Comparison of ENCODE assay signal across 8 mouse cellular contexts in genomic region chr3:129969432-129970395, GRCm38 (mm10). TPM values are rescaled to one million over a fixed set of nuclear protein-coding genes. Genes with fewer than 3 reads are reported as not detected.
DNase-seq lines count a peak whose midpoint lies in the region; ATAC-seq and TF ChIP-seq lines count a peak whose summit lies in the region.

Mcub (minus strand) TSS chr3:129970206.

- H3K4me2 ChIP-seq in forebrain, embryonic 13.5 days, result peak within 1 kb of the TSS; percentile 100
- peak within 1 kb of the TSS; percentile 99 for H3K4me2 ChIP-seq in limb, embryonic 14.5 days (replicated peaks; ENCODE audit: low read depth, low read length, severe bottlenecking)
- peak within 1 kb of the TSS; percentile 99 for H3K4me2 ChIP-seq in midbrain, embryonic 14.5 days (ENCODE audit: low read length)
- H3K4me2 ChIP-seq in stomach, embryonic 14.5 days (replicated peaks; ENCODE audit: low read depth, low read length), result peak within 1 kb of the TSS; percentile 81

- H3K9ac ChIP-seq in forebrain, embryonic 13.5 days, result peak within 1 kb of the TSS; percentile 71
- H3K9ac ChIP-seq in limb, embryonic 14.5 days (ENCODE audit: low read depth, low read length, severe bottlenecking), result peak within 1 kb of the TSS; percentile 66
- H3K9ac ChIP-seq in midbrain, embryonic 14.5 days (replicated peaks; ENCODE audit: low read length), result peak within 1 kb of the TSS; percentile 54
- peak within 1 kb of the TSS; percentile 8; the same call in 1 of the 2 replicates for H3K9ac ChIP-seq in stomach, embryonic 14.5 days (replicated peaks; ENCODE audit: low read depth, low read length)

- no peak for TF ChIP-seq POLR2A in limb, embryonic 14.5 days (IDR thresholded peaks at IDR 0.05; ENCODE audit: borderline replicate concordance, extremely low read depth, insufficient read depth, insufficient read length)

- peaks cover 23% of the 10 kb centered on the region for H3K4me1 ChIP-seq in forebrain, embryonic 13.5 days
- H3K4me1 ChIP-seq in hindbrain, embryonic 10.5 days (replicated peaks), result peaks cover 22% of the 10 kb centered on the region
- H3K4me1 ChIP-seq in limb, embryonic 14.5 days (ENCODE audit: control insufficient read depth, insufficient read depth, low read length), result peaks cover 10% of the 10 kb centered on the region
- H3K4me1 ChIP-seq in midbrain, embryonic 14.5 days (ENCODE audit: control insufficient read depth, insufficient read depth, low read length), result peaks cover 17% of the 10 kb centered on the region
- peaks cover 8% of the 10 kb centered on the region for H3K4me1 ChIP-seq in stomach, embryonic 14.5 days (ENCODE audit: control insufficient read depth, insufficient read depth, low read length)

- H3K27me3 ChIP-seq in forebrain, embryonic 13.5 days, result peaks cover 15% of the 10 kb centered on the region; the same call in 1 of the 2 replicates
- H3K27me3 ChIP-seq in hindbrain, embryonic 10.5 days (ENCODE audit: insufficient read depth, poor library complexity, severe bottlenecking), result peaks cover 44% of the 10 kb centered on the region
- H3K27me3 ChIP-seq in limb, embryonic 14.5 days (ENCODE audit: control insufficient read depth, insufficient read depth, low read length), result 0 out of 2 replicates have a peak, but pooled peaks cover 8% of the 10 kb centered on the region
- H3K27me3 ChIP-seq in midbrain, embryonic 14.5 days (ENCODE audit: control insufficient read depth, insufficient read depth, low read length), result peaks cover 14% of the 10 kb centered on the region; the same call in 1 of the 2 replicates
- peaks cover 6% of the 10 kb centered on the region; the same call in 1 of the 2 replicates for H3K27me3 ChIP-seq in stomach, embryonic 14.5 days (ENCODE audit: control insufficient read depth, insufficient read depth, low read length)

- DNase-seq in adrenal gland, postnatal 10 days, result peak; percentile 67
- peak; percentile 56 for DNase-seq in hindbrain, embryonic 10.5 days (ENCODE audit: low spot score)
- peak; percentile 42 for DNase-seq in limb, embryonic 14.5 days (ENCODE audit: low spot score)
- peak; percentile 58 for DNase-seq in midbrain, embryonic 14.5 days
- no peak for DNase-seq in layer of hippocampus, adult 11-12 months (ENCODE audit: low spot score)

- H3K36me3 ChIP-seq in forebrain, embryonic 13.5 days (ENCODE audit: poor library complexity, severe bottlenecking), result no peaks in the 10 kb centered on the region
- no peaks in the 10 kb centered on the region for H3K36me3 ChIP-seq in hindbrain, embryonic 10.5 days
- H3K36me3 ChIP-seq in limb, embryonic 14.5 days (ENCODE audit: control insufficient read depth, insufficient read depth, low read length), result no peaks in the 10 kb centered on the region
- H3K36me3 ChIP-seq in midbrain, embryonic 14.5 days (ENCODE audit: control insufficient read depth, insufficient read depth, low read length), result no peaks in the 10 kb centered on the region
- no peaks in the 10 kb centered on the region for H3K36me3 ChIP-seq in stomach, embryonic 14.5 days (ENCODE audit: control insufficient read depth, insufficient read depth, low read length)

- H3K27ac ChIP-seq in forebrain, embryonic 13.5 days, result peak within 1 kb of the TSS; percentile 74
- peak within 1 kb of the TSS; percentile 67; the same call in 1 of the 2 replicates for H3K27ac ChIP-seq in hindbrain, embryonic 10.5 days
- H3K27ac ChIP-seq in limb, embryonic 14.5 days (replicated peaks; ENCODE audit: low read depth, low read length), result no peak within 1 kb of the TSS
- no peak within 1 kb of the TSS for H3K27ac ChIP-seq in midbrain, embryonic 14.5 days (replicated peaks; ENCODE audit: low read depth, low read length)
- no peak within 1 kb of the TSS for H3K27ac ChIP-seq in stomach, embryonic 14.5 days (ENCODE audit: low read length)

- whole genome bisulfite sequencing in forebrain, embryonic 13.5 days, result under 1% methylated on average over 63 of the region's 63 CpGs
- under 1% methylated on average over 63 of the region's 63 CpGs for WGBS in hindbrain, embryonic 10.5 days
- WGBS in limb, embryonic 14.5 days, result under 1% methylated on average over 57 of the region's 63 CpGs
- under 1% methylated on average over 63 of the region's 63 CpGs for WGBS in midbrain, embryonic 14.5 days
- WGBS in stomach, embryonic 14.5 days, result under 1% methylated on average over 63 of the region's 63 CpGs

- H3K4me3 ChIP-seq in forebrain, embryonic 13.5 days, result peak within 1 kb of the TSS; percentile 59
- peak within 1 kb of the TSS; percentile 76 for H3K4me3 ChIP-seq in hindbrain, embryonic 10.5 days
- H3K4me3 ChIP-seq in limb, embryonic 14.5 days (replicated peaks; ENCODE audit: low read length), result peak within 1 kb of the TSS; percentile 59
- H3K4me3 ChIP-seq in midbrain, embryonic 14.5 days (replicated peaks; ENCODE audit: low read depth, low read length), result peak within 1 kb of the TSS; percentile 49
- peak within 1 kb of the TSS; percentile 44 for H3K4me3 ChIP-seq in stomach, embryonic 14.5 days (ENCODE audit: low read depth, low read length)

- no peaks in the 10 kb centered on the region for H3K9me3 ChIP-seq in forebrain, embryonic 13.5 days (replicated peaks)
- no peaks in the 10 kb centered on the region for H3K9me3 ChIP-seq in hindbrain, embryonic 10.5 days
- H3K9me3 ChIP-seq in limb, embryonic 14.5 days (ENCODE audit: control insufficient read depth, low read length), result no peaks in the 10 kb centered on the region
- H3K9me3 ChIP-seq in midbrain, embryonic 14.5 days (ENCODE audit: control insufficient read depth, low read length), result no peaks in the 10 kb centered on the region
- H3K9me3 ChIP-seq in stomach, embryonic 14.5 days (ENCODE audit: control insufficient read depth, low read depth, low read length), result no peaks in the 10 kb centered on the region

- ATAC-seq in CD4-positive, CD25-positive, alpha-beta regulatory T cell, adult 4 months, result peak; percentile 93
- peak; percentile 44 for ATAC-seq in forebrain, embryonic 13.5 days
- peak; percentile 45 for ATAC-seq in limb, embryonic 14.5 days (ENCODE audit: low FRiP score, low read depth)
- peak; percentile 51 for ATAC-seq in midbrain, embryonic 14.5 days (ENCODE audit: low FRiP score, low TSS enrichment)
- ATAC-seq in stomach, embryonic 14.5 days (ENCODE audit: insufficient number of reproducible peaks, insufficient read depth, low FRiP score, low read depth), result peak; percentile 85

RNA-seq across cellular contexts. Expression of gene Mcub, which starts in this region (rescaled TPM):
- 10 to 100 TPM; 23.8 to 24.6 TPM for polyA plus RNA-seq in CD4-positive, CD25-positive, alpha-beta regulatory T cell, adult 4 months (2017; shearing (Covaris generic))
- total RNA-seq in adrenal gland, postnatal 10 days (2021), result 1 to 10 TPM; 7.7 to 9.6 TPM
- 3.9 and 6.7 TPM in 2 replicates for polyA plus RNA-seq in forebrain, embryonic 13.5 days (2015; fragmentation: Nextera tagmentation; extraction: Ambion mirVana)
- 1.8 and 2.0 TPM in 2 replicates for polyA plus RNA-seq in hindbrain, embryonic 10.5 days (2016; fragmentation: Nextera tagmentation; extraction: Ambion mirVana)
- polyA plus RNA-seq in limb, embryonic 14.5 days (2012; rRNA removed), result 3.8 and 3.9 TPM in 2 replicates
- polyA plus RNA-seq in limb, embryonic 14.5 days (2014; fragmentation: Nextera tagmentation; extraction: Ambion mirVana), result 7.2 and 8.6 TPM in 2 replicates
- polyA plus RNA-seq in midbrain, embryonic 14.5 days (2014; fragmentation: Nextera tagmentation; extraction: Ambion mirVana), result 2.6 and 5.6 TPM in 2 replicates
- polyA plus RNA-seq in stomach, embryonic 14.5 days (2014; fragmentation: Nextera tagmentation; extraction: Ambion mirVana), result 3.0 and 3.4 TPM in 2 replicates

Comparison
In these comparisons a context has a peak if more than half of its experiments do, and no peak if none do; other contexts are left out.
1. H3K27ac ChIP-seq: peak in forebrain, embryonic 13.5 days (single experiment) and hindbrain, embryonic 10.5 days (single experiment); none in limb, embryonic 14.5 days (single experiment), midbrain, embryonic 14.5 days (single experiment) and stomach, embryonic 14.5 days (single experiment).
2. H3K9ac ChIP-seq: peak in every context shown above with its lines; median percentile 71 in forebrain, embryonic 13.5 days; 66 in limb, embryonic 14.5 days; 54 in midbrain, embryonic 14.5 days; 8 in stomach, embryonic 14.5 days.
3. Peak in every context shown above with its lines, with median percentiles within 50 percentile points of each other: ATAC-seq, H3K4me2 ChIP-seq and H3K4me3 ChIP-seq.